Mouse (Mus musculus) CD4-positive, CD25-positive, alpha-beta regulatory T cell, adult 4 months (primary cell): ENCODE measurements around the gene Tfap2c. TPM values are rescaled to one million over a fixed set of nuclear protein-coding genes. Genes with fewer than 3 reads are reported as not detected.

ENCODE experiments used
- polyA plus RNA-seq, 2 experiments: library from polyadenylated mRNA; unstranded; fragments of 100-300 nt; shearing (Covaris generic); gene quantifications; one replicate each; pipeline ENCODE4 v1.2.1; 2017

Tfap2c gene
- polyA plus RNA-seq, 2 experiments from 2014 or later = 0.15 TPM; not detected in 1

Other genes starting within 250 kb of the Tfap2c start
- 1 to 10 TPM; 7.8 to 9.8 TPM for gene Fam210b, start 204.0 kb upstream of the Tfap2c start, polyA plus RNA-seq
- 1 to 10 TPM; 4.0 to 9.2 TPM for gene Aurka, start 179.1 kb upstream of the Tfap2c start, polyA plus RNA-seq
- 10 to 100 TPM; 37.0 to 48.5 TPM for gene Cstf1, start 178.9 kb upstream of the Tfap2c start, polyA plus RNA-seq
- 10 to 100 TPM in 1 of 2 experiments, 1 to 10 TPM in 1; 6.8 to 10.5 TPM for gene Cass4, start 155.8 kb upstream of the Tfap2c start, polyA plus RNA-seq
- gene Rtf2, start 109.0 kb upstream of the Tfap2c start, polyA plus RNA-seq = 100 to 1,000 TPM; 139 to 161 TPM
- 1 to 10 TPM; 3.9 to 4.7 TPM for gene Gcnt7, start 91.0 kb upstream of the Tfap2c start, polyA plus RNA-seq
- gene Fam209, start 77.1 kb upstream of the Tfap2c start, polyA plus RNA-seq = 1 to 10 TPM; 1.6 to 2.5 TPM